Mouse (Mus musculus): ENCODE measurements at regions not wholly inside any gene's neighbourhood (a gene's known extent, or its start where the extent isn't known, plus 50 kb on each side); places are given as distances from the start of the nearest gene placed in this dataset.

- peak in 1 of 2 experiments; percentile 9 for DNase-seq (ENCODE audit: low spot score in 2 of 2)
These were observed 285.0 kb upstream of the Bmper start for GRCm38 (mm10) chr9:22937686-22938391.

GRCm38 (mm10) chr9:22944992-22945391 is 277.9 kb upstream of the Bmper start:
- no peak for DNase-seq (ENCODE audit: low spot score in 2 of 2)

DNA sequence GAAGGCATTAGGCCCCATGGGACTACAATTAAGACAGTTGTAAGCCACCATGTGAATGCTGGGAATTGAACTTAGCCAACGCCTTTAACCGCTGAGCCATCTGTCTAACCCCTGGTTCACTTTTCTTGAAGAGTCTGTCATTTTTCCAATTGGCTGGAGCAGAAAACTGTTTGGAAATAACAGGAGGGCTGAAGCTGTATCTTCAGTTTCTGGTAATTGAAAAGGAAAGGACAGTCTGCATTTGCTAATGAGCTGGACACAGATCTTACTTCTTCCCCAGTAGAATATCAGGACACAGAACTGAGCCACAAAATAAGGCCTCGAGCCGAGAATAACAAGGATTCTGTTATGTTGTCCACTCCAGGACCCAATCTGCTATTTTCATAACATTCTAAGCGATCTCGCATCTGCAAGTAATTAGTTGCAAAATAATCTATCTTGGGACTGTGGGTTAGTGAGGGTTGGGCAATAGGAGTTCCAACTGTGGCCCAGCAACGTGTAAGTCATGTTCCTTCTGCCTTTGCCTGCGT is 277.4 kb upstream of the Bmper start:
- no peak for DNase-seq (ENCODE audit: low spot score in 2 of 2)

- DNase-seq (ENCODE audit: low spot score in 2 of 2), result no peak
These were observed 270.1 kb upstream of the Bmper start for GRCm38 (mm10) chr9:22952571-22953442.

GRCm38 (mm10) chr9:22962269-22962815 is 260.5 kb upstream of the Bmper start:
- DNase-seq (ENCODE audit: low spot score in 2 of 2), result no peak

DNA sequence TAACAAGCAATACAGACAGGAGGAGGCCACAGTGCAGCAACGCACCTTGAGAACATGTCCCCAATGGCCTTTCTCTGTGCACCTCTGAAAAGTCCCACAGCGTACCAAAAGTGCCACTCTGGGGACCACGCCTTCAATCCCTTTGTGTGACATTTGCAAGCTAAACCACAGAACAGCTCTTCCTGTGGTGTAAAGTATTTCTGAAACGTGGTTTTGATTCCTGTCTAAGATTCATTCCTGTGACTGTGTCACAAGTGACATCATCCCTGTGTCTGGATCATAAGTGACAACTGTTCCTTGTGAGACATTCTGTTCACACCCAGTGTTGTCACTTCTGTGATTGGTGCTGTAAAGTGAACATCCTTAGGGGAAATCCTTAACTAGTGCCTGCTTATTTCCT is 251.6 kb upstream of the Bmper start:
- no peak for DNase-seq (ENCODE audit: low spot score in 2 of 2)

DNA sequence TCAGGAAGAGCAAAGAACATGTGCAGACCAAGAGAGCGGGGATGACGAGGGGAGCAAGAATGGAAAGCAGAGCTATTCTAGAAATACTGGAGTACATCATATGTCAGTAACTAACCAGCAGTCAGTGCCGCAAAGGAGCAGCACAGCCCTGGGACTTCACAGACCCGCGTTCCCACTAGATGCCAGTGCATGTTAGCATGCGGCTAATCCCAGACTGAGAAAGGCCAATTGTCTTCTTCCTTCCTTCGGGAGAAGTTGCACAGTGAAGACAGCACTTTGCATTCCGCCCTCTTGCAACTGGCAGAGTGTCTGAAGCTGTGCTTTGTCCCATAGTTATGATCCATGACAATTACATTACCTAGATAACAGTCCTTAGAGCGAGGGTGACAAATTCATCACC is 246.1 kb upstream of the Bmper start:
- no peak for DNase-seq (ENCODE audit: low spot score in 2 of 2)

DNA sequence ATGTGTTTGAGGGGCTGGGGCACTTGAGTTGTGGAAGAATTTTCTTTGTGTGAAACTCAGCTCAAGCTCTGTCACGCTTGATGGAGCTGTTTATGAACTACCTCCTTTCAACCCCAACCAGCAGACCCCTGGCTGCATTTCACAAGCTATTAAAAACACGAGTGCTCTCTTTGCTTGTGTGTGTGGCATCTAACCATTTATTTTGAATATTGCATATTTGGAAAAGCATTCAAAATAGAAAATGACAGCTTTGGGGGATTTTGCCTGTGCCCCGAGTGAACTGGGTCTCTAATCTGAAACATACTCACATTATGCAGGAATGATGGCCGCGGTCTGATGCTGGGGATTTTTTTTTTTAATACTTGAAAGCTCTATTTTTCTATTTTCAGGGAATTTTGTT is 243.2 kb upstream of the Bmper start:
- no peak for DNase-seq (ENCODE audit: low spot score in 2 of 2)

DNA sequence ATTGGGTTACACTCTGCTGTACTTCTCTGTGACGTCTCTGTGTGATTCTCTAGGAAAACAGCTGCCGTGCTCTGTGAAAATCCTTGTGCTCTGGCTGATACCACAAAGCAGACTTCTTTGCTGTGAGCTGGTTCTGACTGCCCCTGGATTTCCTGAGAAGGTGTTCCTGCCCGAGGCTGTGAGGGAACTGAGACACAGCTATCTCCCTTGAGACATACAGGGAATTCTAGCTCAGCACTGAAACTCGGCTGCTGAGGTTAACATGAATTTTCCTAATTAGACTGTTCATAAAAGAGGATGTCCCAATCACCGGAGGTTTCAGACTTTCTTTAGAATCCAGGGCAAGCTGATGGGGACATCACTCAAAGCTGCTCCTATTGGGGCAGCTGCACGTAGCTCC is 233.4 kb upstream of the Bmper start:
- DNase-seq (ENCODE audit: low spot score in 2 of 2), result no peak

DNA sequence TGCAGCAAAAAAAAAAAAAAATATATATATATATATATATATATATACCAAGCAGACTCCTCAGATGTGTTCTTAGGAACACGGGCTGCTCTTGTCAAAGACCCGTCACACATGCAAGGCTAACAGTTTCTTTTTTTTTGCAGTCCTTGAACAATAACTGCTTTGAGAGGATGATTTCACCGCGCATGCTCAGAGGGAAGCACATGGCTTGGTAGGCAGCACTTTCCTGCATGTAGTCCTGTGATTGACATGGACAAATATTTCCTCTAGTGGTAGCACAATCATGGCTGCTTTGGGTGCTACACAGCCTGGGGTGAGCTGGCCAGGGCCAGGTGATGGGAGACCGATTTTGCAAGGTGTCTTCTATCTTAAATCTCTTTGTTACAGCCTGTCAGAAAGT is 229.3 kb upstream of the Bmper start:
- DNase-seq (ENCODE audit: low spot score in 2 of 2), result no peak

DNA sequence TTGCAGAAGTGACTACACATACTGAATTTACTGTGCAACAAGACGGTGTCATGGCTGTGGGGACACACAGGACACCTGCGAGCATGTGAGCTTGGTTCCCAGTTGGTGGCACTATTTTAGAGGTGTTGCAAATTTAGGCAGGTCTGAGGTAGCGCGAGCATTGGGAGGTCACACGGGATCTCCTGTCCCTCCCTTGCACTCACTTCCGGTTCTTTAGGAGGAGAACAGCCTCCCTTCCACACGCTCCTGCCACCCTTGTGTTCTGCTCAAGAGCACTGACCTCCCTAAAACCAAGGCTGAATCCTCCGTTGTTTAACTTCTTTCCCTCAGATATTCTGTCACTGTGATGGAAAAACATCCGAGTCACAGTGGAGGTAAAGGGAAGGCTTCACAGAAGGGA is 227.3 kb upstream of the Bmper start:
- DNase-seq (ENCODE audit: low spot score in 2 of 2), result no peak

- no peak for DNase-seq (ENCODE audit: low spot score in 2 of 2)
These were observed 224.6 kb upstream of the Bmper start for GRCm38 (mm10) chr9:22998306-22998705.

GRCm38 (mm10) chr9:22999181-22999580 is 223.7 kb upstream of the Bmper start:
- DNase-seq (ENCODE audit: low spot score in 2 of 2), result no peak

GRCm38 (mm10) chr9:23000200-23000599 is 222.7 kb upstream of the Bmper start:
- DNase-seq (ENCODE audit: low spot score in 2 of 2), result peak in 1 of 2 experiments; percentile 2

- no peak for DNase-seq (ENCODE audit: low spot score in 2 of 2)
These were observed 219.4 kb upstream of the Bmper start for GRCm38 (mm10) chr9:23003195-23004061.

- no peak for DNase-seq (ENCODE audit: low spot score in 2 of 2)
These were observed 217.9 kb upstream of the Bmper start for GRCm38 (mm10) chr9:23005005-23005404.

DNA sequence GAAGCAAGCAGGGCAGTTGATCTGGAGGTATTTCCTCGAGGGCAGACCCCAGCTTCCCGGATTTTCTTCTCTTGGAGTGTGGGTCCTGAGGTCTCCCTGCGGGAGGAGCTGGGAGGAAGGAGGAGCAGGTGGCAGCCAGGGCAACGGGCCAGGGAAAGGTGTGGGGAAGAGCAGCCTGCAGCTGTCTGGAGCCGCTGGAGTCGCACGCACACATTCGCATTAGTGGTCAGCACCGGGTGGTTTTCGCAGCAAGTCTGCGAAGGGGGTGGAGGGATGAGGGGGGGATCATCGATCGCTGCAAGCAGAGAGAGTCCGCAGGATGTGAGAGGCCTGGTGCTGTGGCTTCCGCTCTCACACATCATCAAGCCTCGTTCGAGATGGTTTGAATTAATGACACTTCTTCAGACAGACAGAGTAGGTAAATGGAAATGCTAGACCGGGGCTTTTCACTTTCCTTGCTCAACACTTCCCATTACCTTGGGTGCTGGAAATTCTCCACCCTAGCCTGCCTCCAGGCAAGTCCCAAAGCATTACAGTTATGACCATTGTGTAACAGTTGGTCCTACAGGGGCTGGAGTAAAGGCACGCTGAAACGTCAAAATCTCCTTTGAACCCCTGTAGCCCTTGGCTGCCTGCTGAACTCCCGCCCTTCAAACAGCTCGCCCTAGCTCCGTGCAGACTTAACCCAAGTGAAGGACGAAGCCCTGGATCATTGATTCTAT is 213.3 kb upstream of the Bmper start:
- DNase-seq (ENCODE audit: low spot score in 2 of 2), result no peak

DNA sequence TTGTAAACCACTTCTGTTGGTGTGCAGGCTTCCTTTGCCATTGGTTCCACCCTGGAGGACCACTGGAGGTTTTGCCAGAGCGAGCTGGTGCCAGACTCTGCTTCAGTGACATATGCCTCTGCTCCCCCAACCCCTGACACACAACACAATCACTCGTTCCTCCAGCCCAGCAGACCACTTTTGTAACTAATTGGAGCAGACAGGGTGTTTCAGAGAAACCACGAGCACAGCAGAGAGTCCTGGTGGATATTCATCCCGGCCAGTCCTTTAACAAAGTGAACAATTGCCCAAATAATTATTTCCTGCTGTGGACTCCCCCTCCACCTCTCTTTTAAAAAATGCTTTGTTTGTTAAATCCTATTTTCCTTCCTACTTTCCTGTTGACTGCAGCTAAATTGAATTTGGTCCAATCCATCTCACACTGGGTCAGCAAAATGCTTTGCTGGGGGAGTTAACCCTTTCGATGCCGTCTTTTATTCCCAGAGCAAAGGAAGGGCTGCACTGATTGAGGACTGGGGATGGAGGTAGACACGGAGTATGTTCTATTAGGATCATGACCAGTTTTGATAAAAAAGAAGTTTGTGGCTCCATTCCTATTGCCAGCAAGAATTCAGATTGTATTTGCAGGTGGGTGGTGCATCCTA is 211.4 kb upstream of the Bmper start:
- DNase-seq (ENCODE audit: low spot score in 2 of 2), result no peak

GRCm38 (mm10) chr9:23012130-23012529 is 210.7 kb upstream of the Bmper start:
- DNase-seq (ENCODE audit: low spot score in 2 of 2), result no peak

- no peak for DNase-seq (ENCODE audit: low spot score in 2 of 2)
These were observed 206.1 kb upstream of the Bmper start for GRCm38 (mm10) chr9:23016733-23017132.

All from right cerebral cortex, postnatal 36 days (tissue).